ENCODE assay signal across 9 mouse cellular contexts in genomic region chr13:20185034-20185846, GRCm38 (mm10).
DNase-seq lines count a peak whose midpoint lies in the region; ATAC-seq lines count a peak whose summit lies in the region.
"Had no signal": no experiment of that assay in that cellular context is flagged by ENCODE, and none has a peak within 500 bp of the region (broad histone marks: within the 10 kb centered on the region; RNA-seq: fewer than 3 reads in every experiment).

No protein-coding gene starts in this region.

- no peaks in the 10 kb centered on the region for H3K36me3 ChIP-seq in heart, embryonic 14.5 days (ENCODE audit: control insufficient read depth, insufficient read depth, low read length)
- H3K36me3 ChIP-seq in heart, embryonic 10.5 days, result no peaks in the 10 kb centered on the region; the same call in 1 of the 2 replicates
- no peaks in the 10 kb centered on the region for H3K36me3 ChIP-seq in erythroblast, embryonic 14.5 days (ENCODE audit: control insufficient read depth)
- peaks cover 5% of the 10 kb centered on the region; the same call in 1 of the 2 replicates for H3K36me3 ChIP-seq in lung, embryonic 16.5 days (ENCODE audit: control insufficient read depth, insufficient read depth, low read length)

- H3K4me3 ChIP-seq in heart, embryonic 14.5 days (ENCODE audit: control insufficient read depth in 1 of 2, insufficient read depth in 1 of 2, low read depth in 1 of 2, low read length in 2 of 2), result no peak overlapping the region
- H3K4me3 ChIP-seq in heart, embryonic 10.5 days, result no peak overlapping the region
- H3K4me3 ChIP-seq in erythroblast, embryonic 14.5 days (replicated peaks), result peak overlapping the region; percentile 49
- H3K4me3 ChIP-seq in lung, embryonic 16.5 days (ENCODE audit: low read length), result peak overlapping the region; percentile 28

- 0 out of 2 replicates have a peak, but pooled peaks have one; percentile 6 for ATAC-seq in heart, embryonic 14.5 days (ENCODE audit: insufficient number of reproducible peaks, insufficient read depth, low FRiP score, low read depth)
- ATAC-seq in lung, embryonic 16.5 days (ENCODE audit: low read depth), result no peak
- no peak for ATAC-seq in cerebellum, adult (ENCODE audit: insufficient number of reproducible peaks, low FRiP score, low TSS enrichment)

- H3K9ac ChIP-seq in heart, embryonic 14.5 days (ENCODE audit: low read length), result no peak overlapping the region
- peak overlapping the region; percentile 33; the same call in 1 of the 2 replicates for H3K9ac ChIP-seq in lung, embryonic 16.5 days (ENCODE audit: low read length)
- H3K9ac ChIP-seq: hindbrain, embryonic 14.5 days had no signal

- 0 out of 2 replicates have a peak overlapping the region, but pooled peaks have one; percentile 3 for H3K4me2 ChIP-seq in heart, embryonic 14.5 days (ENCODE audit: low read length)
- H3K4me2 ChIP-seq in lung, embryonic 16.5 days (ENCODE audit: low read depth, low read length), result peak overlapping the region; percentile 43
- H3K4me2 ChIP-seq: hindbrain, embryonic 14.5 days had no signal

- no peak for DNase-seq in heart, embryonic 10.5 days (ENCODE audit: low spot score)
- peak; percentile 72 to 82 for DNase-seq in thymus, adult 18-20 months
- no peak for DNase-seq in left cerebral cortex, adult 11 months (ENCODE audit: low spot score)
- no peak for DNase-seq in left cerebral cortex, postnatal 25 days (ENCODE audit: low spot score in 2 of 2)

- intact Hi-C loops in left cerebral cortex, postnatal 25 days (cut with DNase I), result loop anchor here (2.0 to 10.0 kb wide), 2 partner anchors 94 to 480 kb away; partner anchors contain the start of gene Elmo1

- H3K27me3 ChIP-seq in heart, embryonic 14.5 days (ENCODE audit: control insufficient read depth, insufficient read depth, low read length), result no peaks in the 10 kb centered on the region
- H3K27me3 ChIP-seq in heart, embryonic 10.5 days (ENCODE audit: insufficient read depth, poor library complexity, severe bottlenecking), result no peaks in the 10 kb centered on the region
- H3K27me3 ChIP-seq in erythroblast, embryonic 14.5 days (ENCODE audit: control insufficient read depth), result peaks cover 19% of the 10 kb centered on the region
- H3K27me3 ChIP-seq in lung, embryonic 16.5 days (ENCODE audit: control insufficient read depth, insufficient read depth, low read depth, low read length), result no peaks in the 10 kb centered on the region

- WGBS in heart, embryonic 14.5 days, result 88% methylated on average over 20 of the region's 20 CpGs
- 90% methylated on average over 20 of the region's 20 CpGs for WGBS in heart, embryonic 10.5 days
- WGBS in lung, embryonic 16.5 days, result 76% methylated on average over 20 of the region's 20 CpGs

- H3K27ac ChIP-seq in heart, embryonic 14.5 days (replicated peaks in 1 of 2; ENCODE audit: control insufficient read depth in 1 of 2, insufficient read depth in 1 of 2, low read depth in 2 of 2, low read length in 2 of 2), result peak overlapping the region in 1 of 2 experiments; percentile 53; a peak in 1 of 4 replicates
- H3K27ac ChIP-seq in heart, embryonic 10.5 days, result no peak overlapping the region; the same call in 1 of the 2 replicates
- peak overlapping the region; percentile 75 for H3K27ac ChIP-seq in lung, embryonic 16.5 days (ENCODE audit: low read length)
- H3K27ac ChIP-seq: hindbrain, embryonic 14.5 days had no signal

- H3K9me3 ChIP-seq in heart, embryonic 14.5 days (ENCODE audit: control insufficient read depth, low read length), result no peaks in the 10 kb centered on the region
- no peaks in the 10 kb centered on the region for H3K9me3 ChIP-seq in heart, embryonic 10.5 days
- H3K9me3 ChIP-seq in erythroblast, embryonic 14.5 days (ENCODE audit: control insufficient read depth, low read length), result no peaks in the 10 kb centered on the region
- no peaks in the 10 kb centered on the region for H3K9me3 ChIP-seq in lung, embryonic 16.5 days (ENCODE audit: control insufficient read depth, low read length)

- peaks cover 8 to 22% of the 10 kb centered on the region in 2 experiments for H3K4me1 ChIP-seq in heart, embryonic 14.5 days (ENCODE audit: control insufficient read depth in 2 of 2, insufficient read depth in 2 of 2, low read length in 2 of 2)
- H3K4me1 ChIP-seq in heart, embryonic 10.5 days, result peaks cover 25% of the 10 kb centered on the region
- H3K4me1 ChIP-seq in erythroblast, embryonic 14.5 days (ENCODE audit: control insufficient read depth), result peaks cover 19% of the 10 kb centered on the region
- peaks cover 46% of the 10 kb centered on the region for H3K4me1 ChIP-seq in lung, embryonic 16.5 days (replicated peaks; ENCODE audit: control insufficient read depth, insufficient read depth, low read length)

Comparison
In these comparisons a context has a peak if more than half of its experiments do, and no peak if none do; other contexts are left out.
1. H3K4me3 ChIP-seq: peak in erythroblast, embryonic 14.5 days (single experiment) and lung, embryonic 16.5 days (single experiment); none in heart, embryonic 14.5 days (0 of 2) and heart, embryonic 10.5 days (single experiment).
2. DNase-seq: peak in thymus, adult 18-20 months (2 of 2); none in heart, embryonic 10.5 days (single experiment), left cerebral cortex, adult 11 months (single experiment) and left cerebral cortex, postnatal 25 days (0 of 2).